16 mouse cellular contexts compared by ENCODE assay signal in genomic region chr6:146946327-146947029, GRCm38 (mm10). TPM values are rescaled to one million over a fixed set of nuclear protein-coding genes. Genes with fewer than 3 reads are reported as not detected.
DNase-seq lines count a peak whose midpoint lies in the region; ATAC-seq and TF ChIP-seq lines count a peak whose summit lies in the region.
"Had no signal": no experiment of that assay in that cellular context is flagged by ENCODE, and none has a peak within 500 bp of the region (broad histone marks: within the 10 kb centered on the region; RNA-seq: fewer than 3 reads in every experiment).

No protein-coding gene starts in this region.

- H3K36me3 ChIP-seq in MEL (ENCODE audit: control insufficient read depth in 1 of 2, insufficient read depth in 2 of 2, low read length in 2 of 2) = peaks cover 0 to 41% of the 10 kb centered on the region in 2 experiments; a peak in 2 of 4 replicates
- H3K36me3 ChIP-seq in liver, embryonic 12.5 days = no peaks in the 10 kb centered on the region
- H3K36me3 ChIP-seq in midbrain, embryonic 15.5 days (replicated peaks) = no peaks in the 10 kb centered on the region
- H3K36me3 ChIP-seq: embryonic facial prominence, embryonic 15.5 days; forebrain, embryonic 15.5 days; midbrain, embryonic 10.5 days; stomach, embryonic 15.5 days had no signal

- no peaks in the 10 kb centered on the region for H3K9me3 ChIP-seq in MEL (replicated peaks; ENCODE audit: insufficient read depth, low read length)
- H3K9me3 ChIP-seq in liver, embryonic 12.5 days (replicated peaks) = no peaks in the 10 kb centered on the region
- no peaks in the 10 kb centered on the region for H3K9me3 ChIP-seq in midbrain, embryonic 15.5 days
- H3K9me3 ChIP-seq: embryonic facial prominence, embryonic 15.5 days; forebrain, embryonic 15.5 days; midbrain, embryonic 10.5 days; stomach, embryonic 15.5 days had no signal

- TF ChIP-seq EP300 in MEL (IDR thresholded peaks at IDR 0.05; ENCODE audit: low read depth in 1 of 2, low read length in 2 of 2) = peak; percentile 17 to 29; a peak in 1 of 4 replicates

- TF ChIP-seq RAD21 in MEL (IDR thresholded peaks at IDR 0.05; ENCODE audit: low read depth, low read length) = no peak

- peak overlapping the region; percentile 25 for H3K27ac ChIP-seq in MEL (ENCODE audit: control insufficient read depth, low read depth, low read length)
- peak overlapping the region; percentile 55; the same call in 1 of the 2 replicates for H3K27ac ChIP-seq in liver, embryonic 12.5 days
- no peak overlapping the region for H3K27ac ChIP-seq in midbrain, embryonic 15.5 days
- H3K27ac ChIP-seq: embryonic facial prominence, embryonic 15.5 days; forebrain, embryonic 15.5 days; midbrain, embryonic 10.5 days; stomach, embryonic 15.5 days had no signal

- TF ChIP-seq CTCF in MEL (IDR thresholded peaks at IDR 0.05 in 2 of 3, conservative IDR thresholded peaks at IDR 0.05 in 1 of 3; ENCODE audit: control insufficient read depth in 1 of 3, insufficient read depth in 1 of 3, low read depth in 2 of 3, low read length in 3 of 3, poor library complexity in 1 of 3, severe bottlenecking in 1 of 3) = no peak

- H3K4me2 ChIP-seq in liver, embryonic 12.5 days = peak overlapping the region; percentile 17; the same call in 1 of the 2 replicates
- H3K4me2 ChIP-seq in midbrain, embryonic 15.5 days = no peak overlapping the region
- H3K4me2 ChIP-seq: embryonic facial prominence, embryonic 15.5 days; forebrain, embryonic 15.5 days; stomach, embryonic 15.5 days had no signal

- no peak for TF ChIP-seq POLR2A in MEL (IDR thresholded peaks at IDR 0.05; ENCODE audit: control insufficient read depth in 1 of 2, insufficient read depth in 1 of 2, low read depth in 1 of 2, low read length in 2 of 2, poor library complexity in 1 of 2)

- no peak overlapping the region for H3K4me3 ChIP-seq in MEL (ENCODE audit: control insufficient read depth in 1 of 2, insufficient read depth in 1 of 2, low read depth in 2 of 2, low read length in 2 of 2)
- H3K4me3 ChIP-seq in liver, embryonic 12.5 days = no peak overlapping the region
- no peak overlapping the region for H3K4me3 ChIP-seq in midbrain, embryonic 15.5 days
- H3K4me3 ChIP-seq: embryonic facial prominence, embryonic 15.5 days; forebrain, embryonic 15.5 days; midbrain, embryonic 10.5 days; stomach, embryonic 15.5 days had no signal

- H3K9ac ChIP-seq in MEL (ENCODE audit: control insufficient read depth, low read depth, low read length, poor library complexity, severe bottlenecking) = peak overlapping the region; percentile 39
- no peak overlapping the region for H3K9ac ChIP-seq in liver, embryonic 12.5 days
- no peak overlapping the region for H3K9ac ChIP-seq in midbrain, embryonic 15.5 days
- H3K9ac ChIP-seq: embryonic facial prominence, embryonic 15.5 days; forebrain, embryonic 15.5 days; stomach, embryonic 15.5 days had no signal

- peak; percentile 16 for DNase-seq in adrenal gland, adult 2 months
- no peak for DNase-seq in adrenal gland, postnatal 14 days
- DNase-seq in MEL (ENCODE audit: low read depth, low spot score) = peak; percentile 69
- peak; percentile 44 to 73 for DNase-seq in kidney, adult 8-10 months
- DNase-seq in urinary bladder, postnatal 14 days (ENCODE audit: low spot score) = no peak
- DNase-seq in embryo, embryonic 11 days = no peak
- DNase-seq: cerebellum, adult 9-10 months; right cerebral cortex, postnatal 4 days had no signal

- no peaks in the 10 kb centered on the region for H3K79me2 ChIP-seq in MEL (ENCODE audit: control insufficient read depth, insufficient read depth, low read length, poor library complexity)

- peak; percentile 86 for ATAC-seq in liver, embryonic 12.5 days
- no peak for ATAC-seq in midbrain, embryonic 15.5 days (replicated peaks)
- ATAC-seq: forebrain, embryonic 15.5 days; inflammation-experienced regulatory T-cells, adult 6 months had no signal

- H3K27me3 ChIP-seq in MEL (ENCODE audit: control insufficient read depth in 1 of 2, insufficient read depth in 2 of 2, low read length in 2 of 2) = no peaks in the 10 kb centered on the region
- H3K27me3 ChIP-seq in liver, embryonic 12.5 days (replicated peaks) = no peaks in the 10 kb centered on the region
- H3K27me3 ChIP-seq in midbrain, embryonic 15.5 days (replicated peaks) = no peaks in the 10 kb centered on the region
- H3K27me3 ChIP-seq: embryonic facial prominence, embryonic 15.5 days; forebrain, embryonic 15.5 days; stomach, embryonic 15.5 days had no signal

- WGBS in liver, embryonic 12.5 days (ENCODE audit: insufficient replicate concordance) = 19% methylated on average over 6 of the region's 6 CpGs
- 86% methylated on average over 6 of the region's 6 CpGs for WGBS in midbrain, embryonic 15.5 days

- peaks cover 28 to 32% of the 10 kb centered on the region in 2 experiments for H3K4me1 ChIP-seq in MEL (ENCODE audit: control insufficient read depth in 1 of 2, insufficient read depth in 2 of 2, low read length in 2 of 2)
- peaks cover 64% of the 10 kb centered on the region for H3K4me1 ChIP-seq in liver, embryonic 12.5 days
- H3K4me1 ChIP-seq in midbrain, embryonic 15.5 days = peaks cover 7% of the 10 kb centered on the region

TF ChIP-seq in MEL, 35 proteins besides CTCF, POLR2A, EP300 and RAD21:
- TF ChIP-seq GATA1 (IDR thresholded peaks at IDR 0.05; ENCODE audit: low read depth, low read length) (peak; percentile 5; the same call in 1 of the 2 replicates), TAL1 (IDR thresholded peaks at IDR 0.05; ENCODE audit: low read length) (0 out of 2 replicates have a peak, but pooled peaks have one; percentile 5), SMC3 (IDR thresholded peaks at IDR 0.05; ENCODE audit: low read depth, low read length) (no peak), CHD2 (IDR thresholded peaks at IDR 0.05; ENCODE audit: low read length) (no peak), ZNF384 (IDR thresholded peaks at IDR 0.05; ENCODE audit: low read depth, low read length) (peak; percentile 43), E2F4 (IDR thresholded peaks at IDR 0.05; ENCODE audit: borderline replicate concordance, low read depth, low read length) (no peak), MYB (IDR thresholded peaks at IDR 0.05; ENCODE audit: low read depth, low read length) (no peak), USF2 (IDR thresholded peaks at IDR 0.05; ENCODE audit: borderline replicate concordance in 1 of 2, insufficient read depth in 1 of 2, low read depth in 1 of 2, low read length in 2 of 2) (no peak), MEF2A (IDR thresholded peaks at IDR 0.05; ENCODE audit: extremely low read depth, insufficient replicate concordance, low read depth, low read length, poor library complexity, severe bottlenecking) (no peak), MAX (IDR thresholded peaks at IDR 0.05; ENCODE audit: low read length) (no peak; the same call in 1 of the 2 replicates), UBTF (IDR thresholded peaks at IDR 0.05; ENCODE audit: borderline replicate concordance, insufficient read depth, low read depth, low read length) (no peak), MXI1 (IDR thresholded peaks at IDR 0.05; ENCODE audit: low read depth, low read length) (no peak), MAZ (IDR thresholded peaks at IDR 0.05; ENCODE audit: low read depth, low read length) (0 out of 2 replicates have a peak, but pooled peaks have one; percentile 38), CHD1 (IDR thresholded peaks at IDR 0.05; ENCODE audit: low read depth, low read length) (no peak), KAT2A (conservative IDR thresholded peaks at IDR 0.05; ENCODE audit: low read depth, low read length) (no peak), RCOR1 (IDR thresholded peaks at IDR 0.05; ENCODE audit: low read depth, low read length) (no peak), ETS1 (IDR thresholded peaks at IDR 0.05; ENCODE audit: low read depth, low read length) (peak; percentile 32; the same call in 1 of the 2 replicates), TCF12 (IDR thresholded peaks at IDR 0.05; ENCODE audit: low read depth, low read length) (0 out of 2 replicates have a peak, but pooled peaks have one; percentile 25), ELF1 (IDR thresholded peaks at IDR 0.05; ENCODE audit: low read depth, low read length) (no peak), ZC3H11A (IDR thresholded peaks at IDR 0.05; ENCODE audit: low read depth, low read length) (no peak)

RNA-seq across cellular contexts. Expression of gene 1700034J05Rik, which starts 7.7 kb away (rescaled TPM):
- not detected for total RNA-seq in adrenal gland, adult 2 months (2021)
- not detected in 2 replicates for polyA plus RNA-seq in adrenal gland, adult 2 months (2012; rRNA removed)
- not detected in 2 replicates for total RNA-seq in adrenal gland, postnatal 14 days (2021)
- not detected in 2 replicates for total RNA-seq in MEL (2012; rRNA removed)
- polyA plus RNA-seq in MEL (2012; ENCODE audit: insufficient read depth in 1 of 2, insufficient read length in 2 of 2, low read depth in 1 of 2, low replicate concordance in 2 of 2, missing spikeins in 1 of 2) = not detected
- polyA plus RNA-seq in liver, embryonic 12.5 days (2016; fragmentation: Nextera tagmentation; extraction: Ambion mirVana) = 0.06 and 0.11 TPM in 2 replicates
- 0.08 TPM in 1 of 2 replicates, not detected in the other for polyA plus RNA-seq in midbrain, embryonic 15.5 days (2015; fragmentation: Nextera tagmentation; extraction: Ambion mirVana)
- total RNA-seq: left cerebral cortex, adult 18-20 months had no signal
- polyA plus RNA-seq: forebrain, embryonic 15.5 days had no signal

RNA-seq across cellular contexts. Expression of gene Ppfibp1, which starts 58.2 kb away (rescaled TPM):
- total RNA-seq in adrenal gland, adult 2 months (2021) = 10 to 100 TPM; 78.9 to 99.7 TPM
- 10.8 and 12.9 TPM in 2 replicates for polyA plus RNA-seq in adrenal gland, adult 2 months (2012; rRNA removed)
- total RNA-seq in adrenal gland, postnatal 14 days (2021) = 83.0 and 102 TPM in 2 replicates
- total RNA-seq in MEL (2012; rRNA removed) = 12.2 and 13.8 TPM in 2 replicates
- 10 to 100 TPM in 1 of 2 experiments, not detected in 1; 14.6 TPM for polyA plus RNA-seq in MEL (2012; ENCODE audit: insufficient read depth in 1 of 2, insufficient read length in 2 of 2, low read depth in 1 of 2, low replicate concordance in 2 of 2, missing spikeins in 1 of 2)
- 16.5 and 17.5 TPM in 2 replicates for polyA plus RNA-seq in liver, embryonic 12.5 days (2016; fragmentation: Nextera tagmentation; extraction: Ambion mirVana)
- 16.1 and 17.8 TPM in 2 replicates for polyA plus RNA-seq in midbrain, embryonic 15.5 days (2015; fragmentation: Nextera tagmentation; extraction: Ambion mirVana)

Comparison
In these comparisons a context has a peak if more than half of its experiments do, and no peak if none do; other contexts are left out.
1. DNase-seq: peak in adrenal gland, adult 2 months (single experiment), MEL (single experiment) and kidney, adult 8-10 months (2 of 2); none in adrenal gland, postnatal 14 days (single experiment), urinary bladder, postnatal 14 days (single experiment) and embryo, embryonic 11 days (single experiment).